Mouse (Mus musculus): ENCODE data around the gene Prok2. TPM values are rescaled to one million over a fixed set of nuclear protein-coding genes. Genes with fewer than 3 reads are reported as not detected.

Gene Prok2
- polyA plus RNA-seq, 2 experiments, result 0.03 TPM; not detected in 1

DNA sequence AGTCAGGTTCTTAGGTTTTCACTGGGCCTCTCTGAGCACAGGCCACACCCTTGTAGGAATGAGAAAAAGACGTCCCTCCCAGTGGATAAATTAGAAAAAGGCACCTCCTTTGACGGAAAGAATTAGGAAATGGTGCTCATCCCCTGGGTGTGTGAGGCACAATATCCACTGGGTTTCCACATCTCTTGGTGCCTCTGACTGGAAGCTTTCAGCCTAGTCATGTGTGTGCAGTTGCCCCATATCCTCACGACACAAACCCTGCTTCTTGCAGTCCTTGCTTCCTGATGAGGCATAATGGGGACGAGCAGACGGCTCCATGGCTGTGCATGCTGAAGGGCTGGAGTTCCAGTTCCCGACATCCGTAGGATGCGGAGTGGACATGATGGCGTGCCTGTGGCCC, 29.9 kb upstream of the Prok2 start:
- Histone ChIP-seq H3K9me3 (ENCODE audit: control insufficient read depth, low read length) (no peaks in the 10 kb centered on the region), H3K4me2 (ENCODE audit: low read depth) (no peak overlapping the region), H3K36me3 (replicated peaks; ENCODE audit: control insufficient read depth, insufficient read depth, low read depth) (no peaks in the 10 kb centered on the region), H3K4me1 (replicated peaks; ENCODE audit: control insufficient read depth in 2 of 2, insufficient read depth in 2 of 2, low read length in 1 of 2) (no peaks in the 10 kb centered on the region), H3K27ac (no peak overlapping the region), H3K4me3 (ENCODE audit: insufficient read depth in 1 of 2, low read depth in 2 of 2, low read length in 2 of 2) (no peak overlapping the region), H3K9ac (replicated peaks) (no peak overlapping the region), H3K27me3 (ENCODE audit: control insufficient read depth, insufficient read depth, low read length) (no peaks in the 10 kb centered on the region)
- ATAC-seq (ENCODE audit: insufficient read depth), result no peak
- TF ChIP-seq EP300 (IDR thresholded peaks at IDR 0.05; ENCODE audit: low read depth) (no peak), CTCF (IDR thresholded peaks at IDR 0.05; ENCODE audit: low read depth) (no peak)
- no peak for DNase-seq (ENCODE audit: low read depth in 3 of 3, low spot score in 3 of 3)
- 74% methylated on average over 9 of the region's 9 CpGs for WGBS (ENCODE audit: insufficient replicate concordance)

DNA sequence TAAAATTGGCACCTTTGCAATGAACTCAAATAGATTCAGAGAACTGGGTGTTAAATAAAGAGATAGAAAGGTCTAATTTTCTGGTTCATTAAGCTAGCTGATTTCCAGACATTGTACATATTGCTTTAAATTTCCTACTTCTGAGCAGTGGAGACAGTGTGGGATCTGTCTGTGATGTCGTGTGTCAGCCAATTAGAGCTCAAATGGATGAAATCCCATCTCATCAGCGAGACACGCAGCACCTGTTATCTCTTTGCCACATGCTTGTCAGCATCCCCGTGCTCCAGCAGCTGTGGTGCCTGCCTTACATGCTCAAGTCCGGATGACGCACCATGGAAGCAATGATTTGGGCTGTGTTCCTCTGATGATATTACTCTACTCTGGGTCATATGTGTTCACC, 25.1 kb upstream of the Prok2 start:
- H3K4me1 ChIP-seq (replicated peaks; ENCODE audit: control insufficient read depth in 2 of 2, insufficient read depth in 2 of 2, low read length in 1 of 2), result no peaks in the 10 kb centered on the region
- H3K4me3 ChIP-seq (ENCODE audit: insufficient read depth in 1 of 2, low read depth in 2 of 2, low read length in 2 of 2), result no peak overlapping the region
- H3K36me3 ChIP-seq (replicated peaks; ENCODE audit: control insufficient read depth, insufficient read depth, low read depth), result no peaks in the 10 kb centered on the region
- 59% methylated on average over 6 of the region's 6 CpGs for WGBS (ENCODE audit: insufficient replicate concordance)
- no peak overlapping the region for H3K4me2 ChIP-seq (ENCODE audit: low read depth)
- no peak for TF ChIP-seq CTCF (IDR thresholded peaks at IDR 0.05; ENCODE audit: low read depth)
- no peak for TF ChIP-seq EP300 (IDR thresholded peaks at IDR 0.05; ENCODE audit: low read depth)
- H3K27ac ChIP-seq, result no peak overlapping the region
- H3K9me3 ChIP-seq (ENCODE audit: control insufficient read depth, low read length), result no peaks in the 10 kb centered on the region
- DNase-seq (ENCODE audit: low read depth in 3 of 3, low spot score in 3 of 3) (no peak), ATAC-seq (ENCODE audit: insufficient read depth) (no peak)
- no peak overlapping the region for H3K9ac ChIP-seq (replicated peaks)
- H3K27me3 ChIP-seq (ENCODE audit: control insufficient read depth, insufficient read depth, low read length), result no peaks in the 10 kb centered on the region

DNA sequence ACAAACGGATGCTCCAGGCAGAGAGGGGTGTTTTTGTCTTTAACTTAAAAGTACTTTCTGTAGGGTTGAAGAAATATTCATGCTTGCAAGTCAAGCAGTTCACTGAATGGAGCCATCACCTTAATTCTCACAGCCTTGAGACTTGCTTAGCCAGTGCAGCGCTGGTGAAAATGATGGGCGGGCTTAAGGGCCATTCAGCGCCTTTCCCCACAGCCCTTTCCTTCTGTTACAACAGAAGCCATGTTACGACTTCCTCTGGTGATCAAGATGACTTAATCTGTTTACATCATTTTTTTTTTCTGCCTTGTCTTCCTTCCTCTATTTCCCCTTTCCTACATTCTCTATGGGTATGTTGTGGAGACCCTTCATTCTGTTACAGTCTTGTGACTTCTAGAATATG, 20.1 kb upstream of the Prok2 start:
- DNase-seq (ENCODE audit: low read depth in 3 of 3, low spot score in 3 of 3) (no peak), ATAC-seq (ENCODE audit: insufficient read depth) (no peak)
- whole genome bisulfite sequencing (ENCODE audit: insufficient replicate concordance), result 50% methylated on average over 5 of the region's 5 CpGs
- no peaks in the 10 kb centered on the region for H3K36me3 ChIP-seq (replicated peaks; ENCODE audit: control insufficient read depth, insufficient read depth, low read depth)
- no peak for TF ChIP-seq CTCF (IDR thresholded peaks at IDR 0.05; ENCODE audit: low read depth)
- no peak for TF ChIP-seq EP300 (IDR thresholded peaks at IDR 0.05; ENCODE audit: low read depth)
- no peak overlapping the region for H3K27ac ChIP-seq
- no peak overlapping the region for H3K4me3 ChIP-seq (ENCODE audit: insufficient read depth in 1 of 2, low read depth in 2 of 2, low read length in 2 of 2)
- no peak overlapping the region for H3K4me2 ChIP-seq (ENCODE audit: low read depth)
- no peaks in the 10 kb centered on the region for H3K9me3 ChIP-seq (ENCODE audit: control insufficient read depth, low read length)
- no peaks in the 10 kb centered on the region for H3K4me1 ChIP-seq (replicated peaks; ENCODE audit: control insufficient read depth in 2 of 2, insufficient read depth in 2 of 2, low read length in 1 of 2)
- H3K27me3 ChIP-seq (ENCODE audit: control insufficient read depth, insufficient read depth, low read length), result no peaks in the 10 kb centered on the region
- H3K9ac ChIP-seq (replicated peaks), result no peak overlapping the region

DNA sequence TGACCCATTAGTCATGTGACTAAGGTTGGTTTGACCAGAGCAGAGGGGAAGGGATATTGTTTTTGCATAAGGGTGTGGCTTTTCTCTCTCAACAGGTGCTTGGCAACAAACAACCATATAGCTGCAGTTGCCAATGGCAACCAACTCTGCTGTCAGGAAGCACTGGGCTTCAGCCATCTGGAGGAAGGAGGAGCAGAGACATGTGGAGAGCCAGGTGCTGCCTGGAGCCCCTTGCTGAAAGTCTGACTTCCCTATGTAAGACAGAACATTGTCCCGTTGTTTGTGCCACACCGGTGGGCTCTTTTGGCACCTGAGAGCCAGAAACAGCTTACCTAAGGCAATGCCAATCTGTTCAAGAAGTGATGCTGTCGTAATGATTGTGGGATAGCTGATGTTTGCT, 16.7 kb upstream of the Prok2 start:
- Histone ChIP-seq H3K27ac (no peak overlapping the region), H3K4me3 (ENCODE audit: insufficient read depth in 1 of 2, low read depth in 2 of 2, low read length in 2 of 2) (no peak overlapping the region), H3K36me3 (replicated peaks; ENCODE audit: control insufficient read depth, insufficient read depth, low read depth) (no peaks in the 10 kb centered on the region), H3K27me3 (ENCODE audit: control insufficient read depth, insufficient read depth, low read length) (no peaks in the 10 kb centered on the region), H3K4me2 (ENCODE audit: low read depth) (no peak overlapping the region), H3K4me1 (replicated peaks; ENCODE audit: control insufficient read depth in 2 of 2, insufficient read depth in 2 of 2, low read length in 1 of 2) (no peaks in the 10 kb centered on the region), H3K9me3 (ENCODE audit: control insufficient read depth, low read length) (no peaks in the 10 kb centered on the region), H3K9ac (replicated peaks) (no peak overlapping the region)
- no peak for TF ChIP-seq CTCF (IDR thresholded peaks at IDR 0.05; ENCODE audit: low read depth)
- TF ChIP-seq EP300 (IDR thresholded peaks at IDR 0.05; ENCODE audit: low read depth), result no peak
- ATAC-seq (ENCODE audit: insufficient read depth) (no peak), DNase-seq (ENCODE audit: low read depth in 3 of 3, low spot score in 3 of 3) (no peak)
- 54% methylated on average over 3 of the region's 3 CpGs for WGBS (ENCODE audit: insufficient replicate concordance)

DNA sequence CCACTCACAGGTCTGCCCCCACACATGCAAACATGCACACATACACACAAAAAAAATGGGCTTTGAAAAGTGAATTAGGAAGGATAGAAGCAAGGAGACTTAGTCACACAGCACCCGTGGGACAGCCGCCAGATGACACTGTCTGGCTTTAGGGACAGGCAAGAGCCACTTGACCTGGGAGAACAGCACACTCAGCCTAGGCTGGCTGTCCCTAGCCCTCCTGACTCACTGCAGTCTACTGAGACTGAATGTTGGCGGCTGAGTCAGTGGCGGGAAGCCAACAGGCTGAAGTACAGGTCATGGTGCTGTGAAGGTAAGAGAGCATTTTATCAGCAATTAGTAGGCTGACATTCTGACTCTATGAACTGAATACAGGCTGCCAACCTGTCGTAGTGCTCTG, 8.5 kb upstream of the Prok2 start:
- WGBS (ENCODE audit: insufficient replicate concordance), result 58% methylated on average over 5 of the region's 5 CpGs
- no peak for TF ChIP-seq EP300 (IDR thresholded peaks at IDR 0.05; ENCODE audit: low read depth)
- no peak for TF ChIP-seq CTCF (IDR thresholded peaks at IDR 0.05; ENCODE audit: low read depth)
- H3K27me3 ChIP-seq (ENCODE audit: control insufficient read depth, insufficient read depth, low read length), result no peaks in the 10 kb centered on the region
- H3K27ac ChIP-seq, result no peak overlapping the region
- no peak overlapping the region for H3K9ac ChIP-seq (replicated peaks)
- no peak overlapping the region for H3K4me3 ChIP-seq (ENCODE audit: insufficient read depth in 1 of 2, low read depth in 2 of 2, low read length in 2 of 2)
- no peaks in the 10 kb centered on the region for H3K9me3 ChIP-seq (ENCODE audit: control insufficient read depth, low read length)
- ATAC-seq (ENCODE audit: insufficient read depth) (no peak), DNase-seq (ENCODE audit: low read depth in 3 of 3, low spot score in 3 of 3) (no peak)
- no peaks in the 10 kb centered on the region for H3K4me1 ChIP-seq (replicated peaks; ENCODE audit: control insufficient read depth in 2 of 2, insufficient read depth in 2 of 2, low read length in 1 of 2)
- no peak overlapping the region for H3K4me2 ChIP-seq (ENCODE audit: low read depth)
- no peaks in the 10 kb centered on the region for H3K36me3 ChIP-seq (replicated peaks; ENCODE audit: control insufficient read depth, insufficient read depth, low read depth)

Data from liver, embryonic 14.5 days (tissue).